Mouse (Mus musculus) MEL (cell line): ENCODE measurements around the gene Nme3.

Source experiments
- CTCF ChIP-seq, 3 experiments: IDR thresholded peaks in 2 of 3; conservative IDR thresholded peaks in 1 of 3; 2 replicates each; pipeline ENCODE4 v1.5.1; 2011 to 2012; ENCODE audit warnings: low read length in 3 of 3, low read depth in 2 of 3, mild to moderate bottlenecking in 2 of 3, improper control_type of control experiment in 1 of 3, inconsistent platforms in 1 of 3, mixed read lengths in 1 of 3, moderate library complexity in 1 of 3; ENCODE audit not compliant: control insufficient read depth in 1 of 3, insufficient read depth in 1 of 3, poor library complexity in 1 of 3, severe bottlenecking in 1 of 3
- E2F4 ChIP-seq: IDR thresholded peaks from 2 replicates; pipeline ENCODE4 v1.6.1; 2011; ENCODE audit warnings: low read depth, low read length, improper control_type of control experiment, borderline replicate concordance
- GATA1 ChIP-seq: IDR thresholded peaks from 2 replicates; pipeline ENCODE4 v1.6.1; 2011; ENCODE audit warnings: low read depth, low read length, improper control_type of control experiment
- NELFE ChIP-seq: IDR thresholded peaks from 2 replicates; pipeline ENCODE4 v1.6.1; 2011; ENCODE audit warnings: low read depth, low read length, improper control_type of control experiment
- UBTF ChIP-seq: IDR thresholded peaks from 2 replicates; pipeline ENCODE4 v1.6.1; 2012; ENCODE audit warnings: low read depth, mild to moderate bottlenecking, inconsistent platforms, low read length, improper control_type of control experiment, moderate library complexity, borderline replicate concordance; ENCODE audit not compliant: insufficient read depth
- ZKSCAN1 ChIP-seq: IDR thresholded peaks from 2 replicates; pipeline ENCODE4 v1.6.1; 2012; ENCODE audit warnings: low read depth, mild to moderate bottlenecking, inconsistent platforms, low read length, improper control_type of control experiment, moderate library complexity

GRCm38 (mm10) chr17:24929506-24929905 lies 33.2 kb downstream of the Nme3 start:
- TF ChIP-seq ZKSCAN1: no peak
- TF ChIP-seq CTCF (IDR thresholded peaks at IDR 0.05 in 2 of 3, conservative IDR thresholded peaks at IDR 0.05 in 1 of 3; ENCODE audit: control insufficient read depth in 1 of 3, insufficient read depth in 1 of 3, low read depth in 2 of 3, low read length in 3 of 3, poor library complexity in 1 of 3, severe bottlenecking in 1 of 3): no peak
- no peak for TF ChIP-seq NELFE
- no peak for TF ChIP-seq UBTF
- no peak for TF ChIP-seq GATA1
- TF ChIP-seq E2F4: no peak
